Mouse (Mus musculus) lung, postnatal 36 days (tissue): ENCODE data around the gene Wipi1.

ENCODE experiments used
- DNase-seq: peaks from one replicate; pipeline ENCODE4 v3.0.0; 2022; ENCODE audit warnings: mixed read lengths

Gene Wipi1

GRCm38 (mm10) chr11:109535966-109536365 lies 75.8 kb downstream of the Wipi1 start:
- no peak for DNase-seq

DNA sequence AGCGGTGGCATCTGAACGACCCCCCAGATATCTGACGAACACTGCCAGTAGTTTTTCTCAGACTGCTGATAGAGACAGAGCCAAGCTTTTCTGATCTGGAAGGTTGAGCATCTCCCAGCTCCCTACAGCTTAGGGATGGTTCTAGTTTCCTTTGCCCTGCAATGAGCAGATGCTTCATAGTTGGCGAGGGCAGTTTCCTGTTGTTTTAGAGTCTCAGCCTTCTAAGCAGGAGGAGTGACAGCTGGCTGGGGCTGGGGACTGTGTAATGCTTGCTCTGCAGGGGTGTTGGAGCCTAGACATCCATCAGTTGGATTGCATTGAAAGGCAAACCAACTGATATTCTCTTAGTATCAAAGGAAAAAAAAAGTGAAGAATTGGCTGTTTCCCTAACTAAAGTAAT lies 81.7 kb downstream of the Wipi1 start:
- no peak for DNase-seq

- DNase-seq, result no peak
Measured at GRCm38 (mm10) chr11:109525571-109525970, 86.2 kb downstream of the Wipi1 start.

GRCm38 (mm10) chr11:109524869-109525268 lies 86.9 kb downstream of the Wipi1 start:
- no peak for DNase-seq
